Mouse (Mus musculus) ovary, adult 18-20 months (tissue): Measurements from ENCODE around the gene Ttc25.

Source experiments
- DNase-seq: peaks from one replicate; pipeline ENCODE4 v3.0.0; 2022; ENCODE audit warnings: low spot score, mixed read lengths

The Ttc25 gene

GRCm38 (mm10) chr11:100544832-100545745 lies at the start of gene Ttc25:
TSS of gene Ttc25 (plus strand) at chr11:100545607.
- peak; percentile 90 for DNase-seq

GRCm38 (mm10) chr11:100500241-100500640 lies 45.2 kb upstream of the Ttc25 start:
- DNase-seq: no peak

GRCm38 (mm10) chr11:100500651-100501050 lies 44.8 kb upstream of the Ttc25 start:
- no peak for DNase-seq

- no peak for DNase-seq
Observed at GRCm38 (mm10) chr11:100501321-100501720, 44.1 kb upstream of the Ttc25 start.

- no peak for DNase-seq
Observed at GRCm38 (mm10) chr11:100504990-100505660, 40.3 kb upstream of the Ttc25 start.

- DNase-seq: no peak
Observed at GRCm38 (mm10) chr11:100505997-100506396, 39.4 kb upstream of the Ttc25 start.

- DNase-seq: no peak
Observed at GRCm38 (mm10) chr11:100510556-100510955, 34.9 kb upstream of the Ttc25 start.

GRCm38 (mm10) chr11:100512384-100512783 lies 33.0 kb upstream of the Ttc25 start:
- DNase-seq: no peak

GRCm38 (mm10) chr11:100513716-100514115 lies 31.7 kb upstream of the Ttc25 start:
- DNase-seq: peak; percentile 70

- peak; percentile 66 for DNase-seq
Observed at GRCm38 (mm10) chr11:100515061-100515460, 30.3 kb upstream of the Ttc25 start.

GRCm38 (mm10) chr11:100515789-100516188 lies 29.6 kb upstream of the Ttc25 start:
- DNase-seq: no peak

- DNase-seq: peak; percentile 54
Observed at GRCm38 (mm10) chr11:100516291-100516690, 29.1 kb upstream of the Ttc25 start.

- DNase-seq: no peak
Observed at GRCm38 (mm10) chr11:100518188-100518591, 27.2 kb upstream of the Ttc25 start.

- no peak for DNase-seq
Observed at GRCm38 (mm10) chr11:100519188-100519587, 26.2 kb upstream of the Ttc25 start.

GRCm38 (mm10) chr11:100520838-100521237 lies 24.6 kb upstream of the Ttc25 start:
- DNase-seq: no peak

- no peak for DNase-seq
Observed at GRCm38 (mm10) chr11:100524358-100524757, 21.0 kb upstream of the Ttc25 start.

- no peak for DNase-seq
Observed at GRCm38 (mm10) chr11:100524987-100525630, 20.3 kb upstream of the Ttc25 start.

- DNase-seq: no peak
Observed at GRCm38 (mm10) chr11:100526052-100526816, 19.2 kb upstream of the Ttc25 start.

- DNase-seq: peak; percentile 55
Observed at GRCm38 (mm10) chr11:100527066-100527457, 18.3 kb upstream of the Ttc25 start.

- DNase-seq: peak; percentile 100
Observed at GRCm38 (mm10) chr11:100527458-100528374, 17.7 kb upstream of the Ttc25 start, which contains the start of gene Acly. TSS of gene Acly (minus strand) at chr11:100528000.
